Mouse (Mus musculus): ENCODE measurements around the gene Serpina3g.
"Not testable (repeated sequence)": the region's sequence is repeated elsewhere in the genome, so short reads cannot be mapped to it uniquely, and the experiment has no call there.

The Serpina3g gene

GRCm38 (mm10) chr12:104235915-104236314 is at the start of gene Serpina3g:
Serpina3g (plus strand) TSS chr12:104236245.
- DNase-seq (ENCODE audit: low spot score) = no peak

GRCm38 (mm10) chr12:104189246-104189645 is 46.8 kb upstream of the Serpina3g start:
- no peak for DNase-seq (ENCODE audit: low spot score)

- no peak for DNase-seq (ENCODE audit: low spot score)
Observed at GRCm38 (mm10) chr12:104190852-104191251, 45.2 kb upstream of the Serpina3g start.

GRCm38 (mm10) chr12:104209149-104209548 is 26.9 kb upstream of the Serpina3g start:
- DNase-seq (ENCODE audit: low spot score) = no peak

- no peak for DNase-seq (ENCODE audit: low spot score)
Observed at GRCm38 (mm10) chr12:104209802-104210201, 26.2 kb upstream of the Serpina3g start.

- DNase-seq (ENCODE audit: low spot score) = no peak
Observed at GRCm38 (mm10) chr12:104213689-104214444, 22.2 kb upstream of the Serpina3g start.

- no peak for DNase-seq (ENCODE audit: low spot score)
Observed at GRCm38 (mm10) chr12:104214445-104214753, 21.6 kb upstream of the Serpina3g start, which contains the start of gene Serpina3f. Serpina3f (plus strand) TSS chr12:104214544.

GRCm38 (mm10) chr12:104215249-104215648 is 20.8 kb upstream of the Serpina3g start:
- DNase-seq (ENCODE audit: low spot score) = no peak

- DNase-seq (ENCODE audit: low spot score) = no peak
Observed at GRCm38 (mm10) chr12:104221616-104222015, 14.4 kb upstream of the Serpina3g start.

GRCm38 (mm10) chr12:104223690-104224089 is 12.4 kb upstream of the Serpina3g start:
- DNase-seq (ENCODE audit: low spot score) = no peak

- DNase-seq (ENCODE audit: low spot score) = no peak
Observed at GRCm38 (mm10) chr12:104224598-104225300, 11.3 kb upstream of the Serpina3g start.

GRCm38 (mm10) chr12:104230762-104231161 is 5.3 kb upstream of the Serpina3g start:
- DNase-seq (ENCODE audit: low spot score) = no peak

GRCm38 (mm10) chr12:104238048-104238447 is 2.0 kb downstream of the Serpina3g start:
- not testable (repeated sequence) for DNase-seq (ENCODE audit: low spot score)

- DNase-seq (ENCODE audit: low spot score) = no peak
Observed at GRCm38 (mm10) chr12:104243307-104243706, 7.3 kb downstream of the Serpina3g start.

- no peak for DNase-seq (ENCODE audit: low spot score)
Observed at GRCm38 (mm10) chr12:104245092-104245491, 9.0 kb downstream of the Serpina3g start.

GRCm38 (mm10) chr12:104245595-104245994 is 9.6 kb downstream of the Serpina3g start:
- DNase-seq (ENCODE audit: low spot score) = no peak

- peak; percentile 4 for DNase-seq (ENCODE audit: low spot score)
Observed at GRCm38 (mm10) chr12:104247553-104248002, 11.5 kb downstream of the Serpina3g start.

- no peak for DNase-seq (ENCODE audit: low spot score)
Observed at GRCm38 (mm10) chr12:104248231-104248630, 12.2 kb downstream of the Serpina3g start.

GRCm38 (mm10) chr12:104261041-104261440 is 25.0 kb downstream of the Serpina3g start:
- DNase-seq (ENCODE audit: low spot score) = no peak

- DNase-seq (ENCODE audit: low spot score) = no peak
Observed at GRCm38 (mm10) chr12:104262863-104263262, 26.8 kb downstream of the Serpina3g start, which contains the start of gene Serpina3i. Serpina3i (plus strand) TSS chr12:104263122.

GRCm38 (mm10) chr12:104266374-104266773 is 30.3 kb downstream of the Serpina3g start:
- no peak for DNase-seq (ENCODE audit: low spot score)

GRCm38 (mm10) chr12:104278216-104279055 is 42.4 kb downstream of the Serpina3g start:
- DNase-seq (ENCODE audit: low spot score) = no peak
